ENCODE assay signal across 8 mouse cellular contexts in the genomic region with DNA sequence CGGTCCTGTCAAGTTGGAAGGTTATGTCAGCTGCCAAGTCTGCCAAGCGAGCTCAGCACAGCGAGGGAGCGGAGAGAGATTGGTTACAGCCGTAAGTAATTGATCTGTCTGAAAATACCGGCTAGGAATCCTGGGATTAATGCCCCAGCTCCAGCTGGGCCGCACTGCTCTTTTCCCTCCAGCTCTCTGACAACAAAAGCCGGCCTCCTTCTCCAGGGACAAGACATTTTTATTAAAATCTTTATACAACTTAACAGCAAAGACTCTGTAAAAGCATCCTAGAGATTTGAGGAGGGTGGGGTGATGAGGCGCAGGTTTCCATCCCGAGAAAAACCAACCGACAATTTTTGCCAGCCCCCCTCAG.
DNase-seq lines count a peak whose midpoint lies in the region; ATAC-seq and TF ChIP-seq lines count a peak whose summit lies in the region.

No protein-coding gene starts in this region.

- no peak for DNase-seq in kidney, postnatal 10 days
- DNase-seq in hindbrain, embryonic 10.5 days (ENCODE audit: low spot score) = peak; percentile 70
- peak; percentile 68 for DNase-seq in midbrain, postnatal 0 days (ENCODE audit: low spot score)
- no peak for DNase-seq in B cell, adult 2 months
- DNase-seq in testis, postnatal 10 days (ENCODE audit: low spot score) = no peak
- DNase-seq in adrenal gland, adult 2 months = no peak

- TF ChIP-seq CTCF in midbrain, postnatal 0 days (IDR thresholded peaks at IDR 0.05) = no peak

- WGBS in kidney, embryonic 16.5 days = 10% methylated on average over 11 of the region's 11 CpGs
- 7% methylated on average over 11 of the region's 11 CpGs for WGBS in embryonic facial prominence, embryonic 15.5 days
- WGBS in hindbrain, embryonic 10.5 days = 10% methylated on average over 11 of the region's 11 CpGs
- 6% methylated on average over 11 of the region's 11 CpGs for WGBS in midbrain, postnatal 0 days

- H3K27me3 ChIP-seq in kidney, embryonic 16.5 days (ENCODE audit: insufficient read depth, low read length) = no peaks in the 10 kb centered on the region
- H3K27me3 ChIP-seq in embryonic facial prominence, embryonic 15.5 days = no peaks in the 10 kb centered on the region
- no peaks in the 10 kb centered on the region; the same call in none of the 2 replicates for H3K27me3 ChIP-seq in hindbrain, embryonic 10.5 days (ENCODE audit: insufficient read depth, poor library complexity, severe bottlenecking)
- no peaks in the 10 kb centered on the region for H3K27me3 ChIP-seq in midbrain, postnatal 0 days (ENCODE audit: insufficient read depth, low read length)

- peak; percentile 53; the same call in 1 of the 2 replicates for ATAC-seq in kidney, embryonic 16.5 days (ENCODE audit: low FRiP score, low TSS enrichment)
- ATAC-seq in embryonic facial prominence, embryonic 15.5 days (ENCODE audit: insufficient number of reproducible peaks, low FRiP score, low TSS enrichment, low read depth) = peak; percentile 78
- ATAC-seq in midbrain, postnatal 0 days (ENCODE audit: low FRiP score) = no peak

- H3K4me2 ChIP-seq in kidney, embryonic 16.5 days (replicated peaks; ENCODE audit: low read depth, low read length) = peak overlapping the region; percentile 34
- H3K4me2 ChIP-seq in embryonic facial prominence, embryonic 15.5 days (replicated peaks) = peak overlapping the region; percentile 38
- H3K4me2 ChIP-seq in midbrain, postnatal 0 days (ENCODE audit: low read depth, low read length, poor library complexity, severe bottlenecking) = peak overlapping the region; percentile 29

- peak overlapping the region; percentile 69 for H3K27ac ChIP-seq in kidney, embryonic 16.5 days (ENCODE audit: low read length)
- H3K27ac ChIP-seq in embryonic facial prominence, embryonic 15.5 days (replicated peaks) = peak overlapping the region; percentile 71
- H3K27ac ChIP-seq in hindbrain, embryonic 10.5 days = peak overlapping the region; percentile 75
- H3K27ac ChIP-seq in midbrain, postnatal 0 days (ENCODE audit: low read depth, low read length) = 0 out of 2 replicates have a peak overlapping the region, but pooled peaks have one; percentile 38

- peak overlapping the region; percentile 6; the same call in 1 of the 2 replicates for H3K4me3 ChIP-seq in kidney, embryonic 16.5 days (ENCODE audit: low read length)
- peak overlapping the region; percentile 17 for H3K4me3 ChIP-seq in embryonic facial prominence, embryonic 15.5 days (replicated peaks)
- peak overlapping the region; percentile 27; the same call in 1 of the 2 replicates for H3K4me3 ChIP-seq in hindbrain, embryonic 10.5 days
- peak overlapping the region; percentile 19 for H3K4me3 ChIP-seq in midbrain, postnatal 0 days (ENCODE audit: low read depth, low read length)

- H3K4me1 ChIP-seq in kidney, embryonic 16.5 days (ENCODE audit: insufficient read depth, low read length) = peaks cover 47% of the 10 kb centered on the region
- peaks cover 44% of the 10 kb centered on the region for H3K4me1 ChIP-seq in embryonic facial prominence, embryonic 15.5 days
- peaks cover 44% of the 10 kb centered on the region for H3K4me1 ChIP-seq in hindbrain, embryonic 10.5 days (replicated peaks)
- H3K4me1 ChIP-seq in midbrain, postnatal 0 days (ENCODE audit: insufficient read depth, low read length) = peaks cover 10% of the 10 kb centered on the region; the same call in 1 of the 2 replicates

- no peaks in the 10 kb centered on the region for H3K36me3 ChIP-seq in kidney, embryonic 16.5 days (ENCODE audit: insufficient read depth, low read length)
- no peaks in the 10 kb centered on the region for H3K36me3 ChIP-seq in embryonic facial prominence, embryonic 15.5 days
- H3K36me3 ChIP-seq in hindbrain, embryonic 10.5 days = no peaks in the 10 kb centered on the region
- H3K36me3 ChIP-seq in midbrain, postnatal 0 days (ENCODE audit: insufficient read depth, low read length) = no peaks in the 10 kb centered on the region

- H3K9ac ChIP-seq in kidney, embryonic 16.5 days (replicated peaks; ENCODE audit: low read length) = no peak overlapping the region; the same call in 1 of the 2 replicates
- H3K9ac ChIP-seq in embryonic facial prominence, embryonic 15.5 days = no peak overlapping the region
- peak overlapping the region; percentile 10; the same call in 1 of the 2 replicates for H3K9ac ChIP-seq in midbrain, postnatal 0 days (replicated peaks; ENCODE audit: low read length, poor library complexity, severe bottlenecking)

- H3K9me3 ChIP-seq in kidney, embryonic 16.5 days (ENCODE audit: low read length) = no peaks in the 10 kb centered on the region
- no peaks in the 10 kb centered on the region for H3K9me3 ChIP-seq in embryonic facial prominence, embryonic 15.5 days (replicated peaks)
- 0 out of 2 replicates have a peak, but pooled peaks cover 3% of the 10 kb centered on the region for H3K9me3 ChIP-seq in hindbrain, embryonic 10.5 days
- H3K9me3 ChIP-seq in midbrain, postnatal 0 days (ENCODE audit: low read length) = no peaks in the 10 kb centered on the region

Comparison
In these comparisons a context has a peak if more than half of its experiments do, and no peak if none do; other contexts are left out.
1. DNase-seq: peak in hindbrain, embryonic 10.5 days (single experiment) and midbrain, postnatal 0 days (single experiment); none in kidney, postnatal 10 days (single experiment), B cell, adult 2 months (0 of 2), testis, postnatal 10 days (single experiment) and adrenal gland, adult 2 months (single experiment).
2. Peak in every context shown above with its lines, with median percentiles within 50 percentile points of each other: H3K27ac ChIP-seq, H3K4me2 ChIP-seq and H3K4me3 ChIP-seq.